Mouse (Mus musculus): ENCODE measurements at regions not wholly inside any gene's neighbourhood (a gene's known extent, or its start where the extent isn't known, plus 50 kb on each side); places are given as distances from the start of the nearest gene placed in this dataset.

DNA sequence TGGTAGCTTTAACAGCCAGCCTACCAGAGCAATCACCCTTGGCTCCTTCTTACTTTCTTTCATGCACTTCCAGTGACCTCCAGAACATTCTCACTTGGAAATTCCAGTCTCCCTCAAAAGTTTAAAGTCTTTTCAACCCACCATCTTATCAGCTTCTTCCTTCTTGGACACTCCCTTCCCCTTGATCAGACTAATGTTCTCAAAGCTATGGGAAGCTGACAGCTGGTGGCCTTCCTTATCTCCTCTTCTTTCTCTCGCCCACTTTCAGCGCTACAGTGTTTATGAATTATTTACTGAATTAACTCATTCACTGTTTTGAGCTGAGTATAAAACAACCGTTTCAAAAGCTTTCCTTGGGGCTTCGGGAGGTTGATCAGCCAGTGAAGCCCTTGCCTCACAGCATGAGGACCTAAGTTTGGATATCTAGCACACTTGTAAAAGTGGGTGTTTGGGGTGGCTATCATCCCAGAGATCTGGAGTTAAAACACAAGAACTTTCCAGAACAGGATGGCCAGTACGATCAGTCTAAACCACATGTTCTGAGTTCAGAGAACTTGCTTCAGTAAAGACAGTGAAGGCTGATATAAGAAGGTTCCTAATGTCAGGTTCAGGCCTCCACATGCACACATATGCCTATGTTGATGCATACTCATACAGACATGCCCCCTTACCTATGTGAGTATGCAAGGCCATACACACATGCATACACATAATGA lies 59.7 kb upstream of the Ikzf2 start:
- no peak for DNase-seq (ENCODE audit: low spot score in 2 of 2)

DNA sequence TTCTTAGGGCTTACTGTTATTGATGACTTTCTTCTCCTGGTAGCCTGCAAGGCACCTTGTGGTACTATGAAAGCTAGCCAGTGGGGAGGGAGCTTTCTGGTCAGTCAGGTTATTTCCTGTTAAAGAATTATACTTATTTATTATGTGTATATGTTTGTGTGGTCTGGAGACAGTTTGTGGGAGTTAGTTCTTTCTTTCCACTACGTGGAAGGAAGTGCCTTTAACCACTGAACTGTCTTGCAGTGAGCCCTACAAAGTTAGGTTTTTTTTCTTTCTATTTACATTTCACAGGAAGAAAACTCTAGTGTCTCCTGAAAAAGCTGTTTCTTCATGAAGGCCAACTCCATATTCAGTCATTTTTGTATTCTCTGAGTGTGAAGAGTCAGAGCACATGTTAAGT lies 65.7 kb upstream of the Ikzf2 start:
- no peak for DNase-seq (ENCODE audit: low spot score in 2 of 2)

DNA sequence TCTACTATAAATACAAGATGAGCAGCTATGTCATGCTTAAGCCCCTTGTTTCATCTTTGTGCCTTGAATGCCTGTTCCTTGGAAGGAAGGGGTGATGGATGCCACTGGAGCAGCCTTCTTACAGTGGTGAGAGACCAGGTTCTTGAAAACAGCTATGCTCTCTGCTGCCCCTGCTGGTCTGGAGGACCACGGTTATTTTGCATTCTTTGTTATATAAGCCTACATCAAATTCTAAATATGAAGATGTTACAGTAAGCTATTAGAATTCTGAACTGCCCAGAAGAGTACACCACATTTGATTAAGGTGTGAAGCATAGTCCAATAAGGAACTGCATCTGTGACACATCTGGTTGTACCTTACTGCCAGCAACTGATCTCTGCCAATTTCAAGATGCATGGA lies 69.1 kb upstream of the Spag16 start:
- DNase-seq (ENCODE audit: low spot score in 2 of 2), result no peak

DNA sequence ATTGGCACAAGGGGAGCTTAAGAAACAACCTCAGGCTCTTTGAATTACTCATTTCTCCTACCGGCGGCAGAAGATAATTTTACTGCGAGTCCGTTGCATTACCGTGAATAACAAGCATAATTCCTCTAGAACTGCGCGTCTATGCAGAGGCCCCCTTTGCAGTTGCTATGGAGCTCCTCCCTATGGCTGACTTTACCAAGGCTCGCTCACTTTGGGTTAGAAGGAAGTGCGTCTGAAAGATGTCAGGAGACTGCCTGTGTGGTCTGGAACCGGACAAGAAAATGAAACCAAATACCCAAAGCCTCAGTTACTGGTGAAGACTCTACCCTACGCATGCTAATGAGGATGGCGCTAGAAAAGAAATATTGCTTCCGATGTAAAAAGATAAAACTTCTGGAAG lies 67.2 kb upstream of the Spag16 start:
- DNase-seq (ENCODE audit: low spot score in 2 of 2), result peak; percentile 2 to 7

DNA sequence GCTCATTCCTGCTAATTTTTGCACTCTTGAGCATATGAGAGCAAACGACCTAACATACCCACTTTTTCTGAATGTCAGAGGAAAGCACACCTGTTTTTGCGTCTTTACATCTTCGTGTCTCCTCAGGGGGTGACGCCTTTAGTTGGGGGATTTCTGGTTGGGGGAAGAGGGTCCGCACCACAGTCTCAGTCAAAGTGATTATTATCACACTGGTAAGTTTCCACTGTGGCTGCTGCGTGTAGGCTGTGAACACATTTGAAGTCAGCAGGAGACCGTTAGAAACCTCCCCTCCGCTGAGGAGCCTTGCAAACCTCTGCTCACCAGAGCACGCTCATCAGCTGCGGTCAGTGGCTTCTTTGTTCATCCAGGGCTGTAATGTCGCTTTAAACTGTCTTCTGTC lies 58.1 kb upstream of the Spag16 start:
- no peak for DNase-seq (ENCODE audit: low spot score in 2 of 2)

DNA sequence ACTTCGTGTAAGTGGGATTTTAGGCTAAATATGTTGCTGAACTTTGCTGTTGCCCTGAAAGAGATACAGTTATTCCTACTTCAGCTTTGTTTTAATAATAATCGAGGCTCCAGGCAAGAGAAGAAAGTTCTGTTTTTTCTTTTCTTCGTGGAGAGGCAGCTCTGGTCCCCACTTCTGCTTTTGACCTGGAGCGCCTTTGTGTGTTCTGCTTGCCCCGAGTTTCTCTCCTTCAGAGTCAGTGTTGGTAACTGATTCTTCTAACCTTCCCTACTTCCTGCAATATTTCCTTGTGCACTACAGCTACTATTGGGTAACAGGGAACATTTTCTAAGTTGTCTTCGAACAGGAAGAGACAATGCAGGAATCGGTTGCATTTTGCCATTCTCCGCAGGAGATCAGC lies 56.6 kb upstream of the Spag16 start:
- DNase-seq (ENCODE audit: low spot score in 2 of 2), result no peak

DNA sequence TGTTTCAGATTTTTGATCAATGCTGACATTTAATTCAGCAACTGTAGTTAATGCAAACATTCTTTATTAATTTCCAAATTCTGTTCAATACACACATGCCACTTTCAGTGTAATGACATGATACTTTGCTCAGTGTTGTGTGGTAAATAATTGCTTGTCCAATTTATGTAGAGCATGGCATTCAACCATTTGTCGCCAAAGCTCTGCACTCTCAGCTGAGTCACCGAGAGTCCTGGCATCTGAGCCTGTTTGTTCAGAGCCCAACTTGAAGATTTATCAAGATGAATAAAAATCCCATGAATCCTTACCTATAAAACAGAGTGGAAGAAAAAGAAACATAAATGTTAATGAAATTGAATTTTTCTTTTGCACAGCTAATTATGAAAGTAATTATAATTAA lies 55.3 kb upstream of the Spag16 start:
- DNase-seq (ENCODE audit: low spot score in 2 of 2), result no peak

DNA sequence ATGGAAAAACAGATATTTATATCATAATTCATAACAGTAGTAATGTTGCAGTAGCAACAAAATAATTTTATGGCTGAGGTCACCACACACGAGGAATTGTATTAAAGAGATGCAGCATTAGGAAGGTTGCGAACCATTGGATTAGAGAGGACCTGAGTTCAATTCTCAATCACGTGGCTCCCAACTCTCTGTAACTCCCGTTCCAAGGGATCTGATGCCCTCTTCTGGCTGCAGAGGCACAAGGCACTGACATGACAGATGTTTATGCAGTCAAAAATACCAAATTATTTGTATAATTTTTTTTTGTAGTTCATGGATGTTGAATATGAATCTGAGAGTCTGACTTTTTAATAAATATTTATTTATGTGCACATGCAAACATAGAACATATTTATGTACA lies 51.2 kb upstream of the Spag16 start:
- DNase-seq (ENCODE audit: low spot score in 2 of 2), result no peak

All from left cerebral cortex, adult 9 months (tissue).